Mouse (Mus musculus) layer of hippocampus, postnatal 25 days (tissue): ENCODE measurements around the gene Senp1. TPM values are rescaled to one million over a fixed set of nuclear protein-coding genes. Genes with fewer than 3 reads are reported as not detected.

ENCODE experiments used
- DNase-seq, 2 experiments: peaks; one replicate each; pipeline ENCODE4 v3.0.0; 2022; ENCODE audit warnings: mixed read lengths in 2 of 2, low spot score in 1 of 2; ENCODE audit errors: extremely low spot score in 1 of 2
- total RNA-seq, 2 experiments: library from RNA; stranded (reverse); gene quantifications; 2 replicates each; pipeline ENCODE4 v1.2.3; 2021

Senp1 gene
- total RNA-seq, 2 experiments from 2014 or later, result 10.8 to 12.6 TPM

DNA sequence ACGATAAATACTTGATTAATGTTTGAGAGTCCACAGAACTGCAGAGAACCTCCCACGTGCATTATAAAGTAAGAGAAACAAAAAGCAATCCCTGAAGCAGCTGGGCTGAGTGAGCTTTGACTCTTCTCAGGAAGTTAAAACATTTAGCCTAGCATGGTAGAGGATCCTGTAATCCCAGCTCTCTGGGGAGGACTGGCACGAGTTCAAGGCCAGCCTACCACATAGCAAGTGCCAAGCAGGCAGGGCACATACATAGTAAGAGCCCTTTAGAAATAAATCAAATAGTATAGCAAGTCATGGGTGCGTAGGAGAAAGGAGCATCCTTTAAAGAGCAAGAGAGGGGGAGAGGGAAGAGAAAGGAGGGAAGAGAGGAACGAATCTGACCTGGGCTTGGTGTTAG is 27.7 kb downstream of the Senp1 start:
- DNase-seq, result no peak

DNA sequence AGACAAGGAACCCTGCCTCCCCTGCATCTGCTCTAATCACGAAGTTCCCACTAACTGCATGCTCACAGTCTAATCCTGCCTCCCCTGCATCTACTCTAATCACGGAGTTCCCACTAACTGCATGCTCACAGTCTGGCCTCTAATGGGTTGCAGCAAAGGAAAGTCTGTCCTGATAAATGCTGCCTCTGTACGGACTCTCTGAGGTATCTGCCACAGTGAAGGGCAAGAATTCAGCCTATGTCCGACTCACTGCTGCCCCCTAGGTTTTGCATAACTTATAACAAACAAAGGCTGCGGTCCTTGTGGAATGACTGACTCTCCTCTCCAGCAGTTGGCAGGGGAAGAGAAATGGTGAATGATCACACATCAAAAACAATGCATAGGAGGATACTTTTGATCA is 38.3 kb downstream of the Senp1 start:
- DNase-seq, result peak in 1 of 2 experiments; percentile 24

DNA sequence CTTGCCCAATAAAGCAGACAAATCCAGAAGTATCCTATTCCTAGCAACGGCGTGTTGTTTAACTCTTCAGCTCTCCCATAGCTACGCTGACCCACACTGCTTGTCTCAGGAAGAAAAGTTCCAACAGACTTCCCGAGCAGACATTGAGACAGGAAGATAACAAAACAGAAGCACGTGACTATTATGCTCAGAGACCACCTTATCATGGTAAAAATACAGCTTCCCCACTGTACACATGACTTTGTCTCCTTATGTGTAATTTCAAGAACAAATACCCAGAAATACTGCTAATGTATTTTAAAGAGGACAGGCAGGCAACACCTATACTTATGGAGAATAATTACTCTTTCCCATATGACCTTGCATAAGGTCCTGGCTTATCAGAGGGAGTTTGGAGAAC is 41.9 kb downstream of the Senp1 start:
- no peak for DNase-seq

DNA sequence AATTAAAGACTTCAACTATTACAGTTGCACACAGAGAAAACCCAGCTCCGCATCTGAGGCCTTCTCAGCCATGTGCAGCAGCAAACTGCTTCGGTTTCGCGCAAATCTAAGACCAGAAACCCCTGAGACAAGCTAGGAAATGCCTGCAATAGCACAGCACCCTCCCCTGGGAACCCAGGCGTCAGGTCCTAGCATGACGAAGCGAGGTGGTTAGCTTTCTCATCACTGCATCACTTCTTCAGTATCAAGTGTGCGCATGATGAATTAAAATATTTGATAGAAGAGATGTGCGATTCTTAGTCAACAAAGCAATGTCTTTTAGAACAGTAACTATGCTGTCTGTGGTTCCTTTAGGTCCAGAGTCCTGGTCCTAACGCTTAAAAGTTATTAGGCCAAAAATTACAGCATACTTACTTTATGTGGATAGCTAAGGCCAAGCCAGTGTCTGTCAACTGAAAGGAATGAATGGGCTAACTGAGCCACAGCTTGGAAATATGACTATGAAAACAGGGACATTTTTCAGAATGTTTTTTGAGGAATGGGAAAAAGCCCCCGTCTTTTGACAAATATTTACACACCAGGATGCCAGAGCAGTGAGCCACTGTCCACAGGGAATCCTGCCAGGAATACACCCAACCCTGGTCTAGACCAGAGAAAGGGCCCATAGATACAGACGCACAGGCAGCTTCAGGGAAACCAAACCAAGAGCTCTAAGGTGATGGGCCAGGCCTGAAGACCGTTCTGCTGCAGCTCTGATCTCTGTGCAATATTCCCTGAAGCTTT is 44.4 kb downstream of the Senp1 start:
- DNase-seq, result no peak

DNA sequence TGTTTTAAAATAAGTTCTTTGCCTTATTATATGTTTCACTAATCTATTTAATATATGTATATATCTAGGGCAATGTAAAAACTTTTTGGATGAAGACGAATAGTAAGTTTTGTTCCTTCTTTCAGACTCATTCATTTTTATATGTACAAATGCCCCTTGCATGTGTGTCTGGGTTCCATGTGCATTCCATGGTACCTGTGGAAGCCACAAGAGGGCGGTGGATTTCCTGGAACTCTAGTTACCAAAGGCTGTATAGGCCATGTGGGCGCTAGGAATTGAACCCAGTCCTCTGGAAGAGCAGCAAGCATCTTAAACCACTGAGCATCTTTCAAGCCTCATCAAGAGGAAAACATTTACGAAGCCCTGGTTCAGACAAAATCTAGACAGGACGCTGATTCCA is 49.2 kb downstream of the Senp1 start:
- DNase-seq, result no peak

DNA sequence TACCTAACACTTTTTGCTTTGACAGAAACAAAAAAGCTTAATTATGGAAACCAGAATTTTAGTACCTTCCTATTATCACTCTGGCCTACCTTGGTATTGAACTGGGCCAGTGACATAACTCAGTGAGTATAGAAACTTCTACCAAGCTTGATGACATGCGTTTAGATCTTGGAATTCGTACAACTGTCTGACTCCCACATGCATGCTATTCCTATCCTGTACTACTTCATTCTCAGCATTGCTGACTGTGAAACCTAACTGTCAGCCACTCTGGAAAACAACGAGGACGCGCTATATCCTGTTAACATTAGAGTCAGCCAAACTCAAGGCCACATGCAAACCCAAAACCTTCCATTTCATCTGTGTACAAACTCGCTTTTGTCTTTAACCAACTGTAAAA is 49.6 kb downstream of the Senp1 start:
- DNase-seq, result no peak

DNA sequence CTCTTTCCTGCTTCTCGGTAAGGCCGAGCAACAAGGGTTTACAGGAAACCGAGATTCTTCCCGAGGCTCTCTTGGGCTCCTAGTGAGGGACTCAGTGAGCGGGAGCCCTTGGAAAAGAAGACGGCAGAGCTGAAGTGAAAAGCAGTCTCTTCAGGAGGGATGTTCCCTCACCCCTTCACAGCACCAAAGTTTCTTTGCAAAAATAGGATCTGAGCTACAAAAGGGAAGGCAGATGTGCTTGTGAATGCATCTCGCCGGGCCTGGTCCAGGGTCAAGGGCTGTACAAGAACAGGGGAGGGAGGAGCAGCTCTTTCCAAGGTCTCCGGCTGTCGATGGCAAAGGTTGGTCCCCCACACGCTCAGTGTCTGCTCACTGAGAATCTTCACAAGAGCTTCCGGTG is 51.0 kb downstream of the Senp1 start:
- no peak for DNase-seq

DNA sequence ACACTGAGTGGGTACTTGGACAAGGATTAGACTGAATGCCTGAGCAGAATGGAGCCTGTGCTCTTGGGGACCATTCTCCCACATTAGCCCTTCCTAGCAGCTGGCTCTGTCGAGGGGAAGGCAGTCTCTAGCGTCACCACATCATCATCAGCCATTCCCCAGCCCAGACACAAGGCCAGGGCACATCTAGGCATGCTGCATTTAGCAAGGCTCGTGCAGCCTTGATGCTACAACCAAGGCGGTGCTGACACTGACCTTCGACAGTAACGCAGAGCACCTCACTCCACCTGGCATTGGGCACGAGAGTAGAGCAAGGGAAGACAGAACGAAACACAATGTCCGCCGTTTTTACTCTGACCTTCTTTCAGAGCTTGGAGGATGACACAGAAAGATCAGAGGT is 53.9 kb downstream of the Senp1 start:
- no peak for DNase-seq

DNA sequence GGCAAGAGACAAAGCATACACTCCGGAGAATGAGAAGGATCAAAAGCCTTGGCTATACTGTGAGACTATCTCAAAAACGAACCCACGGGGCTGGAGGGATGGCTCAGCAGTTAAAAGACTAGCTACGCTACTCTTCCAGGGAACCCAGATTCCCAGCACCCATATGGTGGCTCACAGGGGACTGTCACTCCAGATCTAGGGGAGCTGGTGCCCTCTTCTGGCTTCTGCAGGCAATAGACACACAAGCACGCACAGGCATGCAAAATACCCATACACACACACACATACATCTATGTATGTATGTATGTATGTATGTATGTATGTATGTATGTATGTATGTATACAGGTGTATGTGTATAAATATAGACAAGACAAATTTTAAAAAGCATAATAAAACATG is 57.0 kb downstream of the Senp1 start:
- DNase-seq, result no peak

DNA sequence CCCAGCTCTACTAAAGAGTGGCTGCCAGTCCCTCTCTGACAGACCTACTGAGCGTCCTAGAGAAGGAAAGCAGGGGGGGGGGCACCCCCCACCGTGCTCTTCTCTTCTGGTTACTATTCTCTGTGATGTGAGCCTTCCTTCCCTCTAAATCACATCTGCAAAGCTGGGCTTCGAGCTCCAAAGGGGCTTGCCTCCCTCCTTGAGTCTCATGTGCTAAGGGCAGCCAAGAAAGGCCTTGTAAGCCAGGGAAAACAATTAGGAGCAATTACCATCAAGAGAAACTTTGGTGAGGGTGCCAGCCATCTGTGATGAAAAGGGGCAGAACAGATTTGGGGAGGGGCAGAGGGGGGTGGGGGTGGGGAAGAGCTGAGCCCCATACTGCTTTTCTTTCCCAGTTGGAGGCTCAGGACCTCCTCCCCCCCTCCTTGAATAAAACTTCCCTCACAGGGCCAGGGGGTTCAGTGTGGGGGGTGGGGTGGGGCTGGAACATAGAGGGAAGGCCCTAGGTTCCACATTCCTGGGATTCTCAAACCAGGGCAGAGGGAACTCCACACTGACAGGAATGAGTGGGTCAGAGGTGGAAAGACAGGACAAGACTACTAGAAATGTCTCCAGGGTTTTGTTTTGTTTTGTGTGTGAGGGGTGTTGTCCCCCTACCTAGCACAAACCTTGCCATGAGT is 58.3 kb downstream of the Senp1 start:
- no peak for DNase-seq

DNA sequence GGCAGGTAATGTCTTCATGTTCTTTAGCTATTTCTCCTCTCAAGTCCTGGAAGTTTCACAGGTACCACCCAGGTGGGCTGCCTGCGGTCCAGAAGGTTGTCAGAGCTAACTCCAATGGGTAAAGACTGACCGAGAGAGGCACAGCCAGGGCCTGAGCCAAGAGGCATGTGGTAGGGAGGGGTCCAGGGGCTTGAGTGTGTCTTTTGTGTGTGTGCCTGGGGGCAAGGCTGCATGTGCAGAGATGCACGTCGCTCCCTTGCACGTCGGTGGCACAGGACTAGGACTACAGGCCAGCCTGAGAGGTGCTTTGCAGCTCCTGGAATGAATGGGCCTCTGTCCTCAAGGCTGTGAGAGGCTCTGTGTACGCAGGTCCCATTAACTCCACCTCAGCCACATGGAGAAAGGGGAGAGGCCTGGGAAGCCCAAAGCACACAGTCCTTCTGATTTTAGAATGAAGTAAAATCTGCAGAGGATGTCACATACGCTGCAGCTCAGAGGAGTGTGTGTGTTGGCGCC is 60.3 kb downstream of the Senp1 start:
- no peak for DNase-seq

DNA sequence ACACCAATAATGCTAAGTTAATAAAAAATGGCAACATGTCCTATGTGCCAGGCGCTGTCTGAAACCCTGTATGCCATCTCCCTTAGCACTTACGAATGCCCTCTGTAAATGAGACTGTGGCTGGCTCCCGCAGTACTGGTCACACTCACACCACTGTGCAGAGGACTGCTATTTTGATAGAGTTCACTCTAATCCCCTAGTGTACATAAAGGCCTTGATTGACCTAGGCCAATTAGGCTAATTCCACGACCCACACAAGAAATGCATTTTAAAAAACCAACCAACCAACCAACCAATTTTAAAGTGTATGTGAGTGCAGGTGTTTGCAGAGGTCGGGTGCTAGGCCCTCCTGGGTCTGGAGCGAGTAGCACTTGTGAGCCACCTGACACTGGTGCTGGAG is 63.7 kb downstream of the Senp1 start:
- DNase-seq, result no peak

DNA sequence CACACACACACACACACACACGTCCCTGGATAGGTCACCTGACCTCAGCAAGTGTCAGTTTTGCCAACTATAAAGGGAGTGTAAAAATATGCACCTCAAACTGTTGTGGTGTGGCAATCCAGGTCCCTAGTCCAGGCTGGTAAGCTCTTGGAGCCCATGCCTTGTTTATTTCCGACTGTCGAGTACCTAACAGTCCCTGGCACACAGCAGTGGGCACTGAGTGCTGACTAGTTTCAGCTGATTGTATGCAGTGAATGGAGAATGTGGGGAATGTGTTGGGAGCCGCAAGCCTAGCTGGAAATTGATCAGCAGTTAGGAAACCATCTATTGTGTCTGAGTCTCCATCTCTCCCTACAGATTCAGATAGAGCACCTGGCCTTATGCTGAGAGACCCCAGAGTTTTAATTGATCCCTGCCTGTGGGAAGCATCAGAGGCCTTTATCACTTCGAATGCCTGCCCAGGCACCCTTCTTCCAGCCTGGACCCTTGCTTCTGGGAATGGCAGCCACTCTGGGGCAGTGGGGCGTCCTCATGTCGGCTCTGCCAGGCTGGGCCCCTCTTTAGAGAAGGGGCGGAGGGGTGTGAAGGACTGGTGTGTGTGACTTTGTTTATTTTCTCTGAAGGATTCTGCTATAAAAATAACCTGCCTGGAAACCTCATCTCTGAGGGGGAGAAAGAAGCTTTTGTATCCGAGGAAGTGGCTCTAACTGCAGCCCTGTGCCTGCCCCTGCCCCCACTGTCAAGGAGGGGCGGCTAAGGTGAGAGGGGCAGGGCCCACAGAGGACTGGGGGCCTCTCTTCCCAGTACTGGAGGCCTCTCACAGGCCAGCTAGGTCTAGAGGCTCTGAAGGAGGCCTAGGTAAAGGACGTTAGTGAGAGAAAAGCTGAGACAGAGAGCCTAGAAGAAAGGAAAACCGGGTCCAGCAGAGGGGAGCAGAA is 66.3 kb downstream of the Senp1 start:
- no peak for DNase-seq

DNA sequence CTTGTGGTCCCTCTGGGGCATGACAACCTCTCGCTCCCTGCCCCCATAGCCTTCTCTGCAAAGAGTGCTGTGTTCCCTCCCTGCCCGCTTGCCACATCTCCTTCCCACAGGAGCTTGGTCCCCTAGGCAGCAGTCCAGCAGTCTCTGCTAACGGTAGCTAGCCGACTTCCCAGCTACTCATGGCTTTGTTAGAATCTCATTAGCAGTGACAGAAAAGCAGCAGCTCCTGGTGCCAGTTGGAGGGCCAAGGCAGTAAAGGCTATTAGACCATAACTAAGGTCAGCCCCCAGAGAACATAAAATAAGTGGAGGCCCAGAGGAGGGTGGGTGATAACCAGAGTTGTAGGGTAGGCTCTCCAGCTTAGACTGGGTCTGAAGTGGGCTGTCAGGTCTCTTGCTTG is 67.9 kb downstream of the Senp1 start:
- DNase-seq, result no peak

DNA sequence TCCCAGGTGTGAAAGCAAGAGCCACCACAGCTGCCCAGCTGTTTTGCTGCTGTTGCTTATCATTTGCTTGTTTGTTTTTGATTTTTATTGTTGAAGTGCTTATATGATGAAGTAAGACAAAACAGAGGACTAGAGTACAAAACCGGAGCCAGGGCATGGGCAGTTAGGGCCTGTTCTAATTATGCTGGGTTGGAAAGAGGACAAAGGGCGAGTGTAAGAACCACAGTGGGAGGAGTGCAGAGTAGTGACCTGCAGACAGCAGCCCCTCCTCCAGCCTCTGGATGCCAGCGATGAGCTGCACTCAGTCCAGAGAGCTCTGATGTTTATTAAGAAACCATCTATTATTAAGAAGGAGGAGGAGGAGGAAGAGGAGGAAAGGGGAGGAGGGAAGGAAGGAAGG is 70.4 kb downstream of the Senp1 start:
- DNase-seq, result no peak

DNA sequence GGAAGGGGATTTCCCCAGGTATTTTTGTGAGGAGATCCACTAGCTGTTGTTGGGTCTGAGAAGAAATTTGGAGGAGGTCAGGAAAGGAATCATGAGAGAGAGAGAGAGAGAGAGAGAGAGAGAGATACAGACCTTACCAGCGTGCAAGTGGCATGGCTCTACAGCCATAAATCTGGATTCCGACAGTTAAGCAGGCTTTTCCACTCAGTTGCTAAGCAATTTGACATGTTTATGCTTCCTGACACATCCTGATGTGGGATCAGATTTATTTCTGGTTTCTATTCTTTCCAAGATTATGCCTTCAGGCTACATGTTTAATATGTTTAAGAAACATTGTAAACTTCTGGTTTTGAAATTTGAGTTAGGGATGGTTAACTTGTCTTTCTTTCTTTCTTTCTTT is 71.7 kb downstream of the Senp1 start:
- no peak for DNase-seq

DNA sequence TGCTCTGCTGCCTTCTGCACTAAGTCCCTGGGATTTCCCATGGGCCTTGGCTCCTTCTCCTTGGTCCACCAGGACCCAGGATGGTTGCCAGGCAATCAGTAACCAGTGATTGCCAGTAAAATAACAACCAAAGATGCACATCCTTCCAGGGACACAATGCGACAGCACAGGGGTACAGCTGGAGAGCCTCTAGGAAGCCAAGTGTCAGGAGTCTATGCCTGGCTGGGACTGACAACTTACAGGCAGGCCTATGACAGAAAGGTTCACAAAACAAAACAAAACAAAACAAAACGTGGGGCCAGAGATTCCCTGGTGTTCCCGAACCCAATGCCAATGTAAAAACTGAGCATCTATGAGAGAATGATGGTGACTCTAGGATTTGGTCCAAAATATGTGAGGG is 74.5 kb downstream of the Senp1 start:
- no peak for DNase-seq

DNA sequence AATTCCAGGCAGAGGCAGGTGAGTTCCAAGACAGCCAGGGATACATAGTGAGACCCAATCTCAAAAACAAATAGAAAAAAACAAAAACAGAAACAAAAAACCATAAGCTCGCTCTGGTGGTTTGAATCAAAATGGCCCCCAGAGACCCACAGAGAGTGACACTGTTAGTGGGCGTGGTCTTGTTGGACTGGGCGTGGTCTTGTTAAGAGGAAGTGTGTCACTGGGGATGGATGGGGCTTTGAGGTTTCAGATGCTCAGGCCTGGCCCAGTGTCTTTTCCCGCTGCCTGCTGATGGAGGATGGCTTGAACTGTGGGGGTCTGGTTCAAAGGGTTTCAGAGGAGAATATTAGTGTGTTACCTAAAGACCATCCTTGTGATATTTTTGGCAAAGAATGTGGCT is 75.6 kb downstream of the Senp1 start:
- no peak for DNase-seq

DNA sequence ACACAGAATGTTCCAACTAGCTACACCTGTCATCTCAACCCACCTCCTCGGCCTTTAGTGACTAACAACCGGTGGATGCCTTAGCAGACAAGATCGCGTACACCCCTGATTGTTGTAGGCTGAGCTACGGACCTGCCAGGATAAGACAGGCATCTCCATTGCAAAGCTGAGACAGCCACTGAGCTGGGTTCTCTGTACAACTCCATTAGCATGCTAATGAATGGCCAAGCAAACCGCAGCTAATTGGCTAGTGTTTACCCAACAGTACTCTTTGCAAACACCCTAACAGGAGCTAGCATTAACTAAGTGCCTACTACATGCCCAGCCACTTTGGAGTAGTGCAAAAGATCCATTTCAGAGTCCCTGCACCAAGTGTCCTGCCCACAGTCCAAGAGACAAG is 80.7 kb downstream of the Senp1 start:
- no peak for DNase-seq

DNA sequence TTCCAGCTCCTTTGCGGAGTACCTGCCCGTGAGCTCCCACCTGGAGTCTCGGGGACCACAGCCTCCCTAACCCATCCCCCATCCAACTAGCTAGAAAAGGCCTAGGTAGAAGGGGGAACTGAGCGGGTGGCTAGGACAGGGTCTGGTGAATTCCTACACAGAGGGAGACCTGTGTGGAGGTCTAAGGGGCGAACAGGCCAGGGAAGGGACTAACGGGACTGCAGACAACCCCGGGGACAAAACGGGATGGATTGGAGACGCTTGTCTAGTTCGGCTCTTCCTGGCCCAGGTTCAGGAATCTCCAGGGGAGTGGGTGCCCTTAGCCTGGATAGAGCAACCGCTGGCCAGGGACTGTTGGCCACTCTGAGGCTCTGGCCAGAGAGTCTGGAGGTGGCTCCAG is 88.4 kb downstream of the Senp1 start:
- no peak for DNase-seq

DNA sequence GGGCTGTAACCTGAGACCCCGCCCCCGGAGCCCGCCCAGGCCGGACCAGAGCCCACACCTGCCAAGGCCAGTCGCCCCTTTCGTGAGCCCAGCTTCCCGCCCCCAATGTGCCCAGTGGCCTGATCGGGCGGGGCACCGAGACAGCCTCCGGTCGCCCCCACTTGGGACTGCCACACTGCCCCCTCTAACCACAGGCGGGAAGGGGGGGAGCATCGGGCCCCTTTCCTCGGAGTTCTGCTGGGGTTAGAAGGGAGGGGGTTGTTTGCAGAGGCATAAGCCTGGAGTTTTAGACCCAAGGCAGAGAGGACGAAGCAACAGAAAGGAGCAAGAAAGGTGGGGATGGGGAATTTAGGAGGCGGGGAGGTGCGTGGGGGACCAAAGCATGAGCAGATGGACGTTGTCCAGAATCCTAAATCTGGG is 88.8 kb downstream of the Senp1 start:
- no peak for DNase-seq
